Mouse (Mus musculus) liver, embryonic 13.5 days (tissue): ENCODE data around the gene Tenm2. TPM values are rescaled to one million over a fixed set of nuclear protein-coding genes. Genes with fewer than 3 reads are reported as not detected.

Source experiments
- ATAC-seq: fragments of 200-750 bp; cut with Nextera tagmentation; 2 replicates; pipeline ENCODE4 v1.8.0; 2017; ENCODE audit warnings: low read depth, mild to moderate bottlenecking, moderate number of reproducible peaks, moderate library complexity
- DNase-seq: peaks from one replicate; pipeline ENCODE4 v3.0.0; 2022
- H3K27ac ChIP-seq: fragments of 300-500 bp; sonication (generic); 2 replicates; pipeline ENCODE4 v1.5.1; 2015; ENCODE audit warnings: moderate library complexity, mild to moderate bottlenecking, inconsistent platforms
- H3K27me3 ChIP-seq: fragments of 300-500 bp; sonication (generic); 2 replicates; pipeline ENCODE4 v1.6.1; 2015; ENCODE audit warnings: mild to moderate bottlenecking, inconsistent platforms
- H3K36me3 ChIP-seq: fragments of 300-500 bp; sonication (generic); 2 replicates; pipeline ENCODE4 v1.6.1; 2015; ENCODE audit warnings: mild to moderate bottlenecking, inconsistent platforms
- H3K4me1 ChIP-seq: fragments of 300-500 bp; sonication (generic); replicated peaks from 2 replicates; pipeline ENCODE4 v1.6.1; 2015; ENCODE audit warnings: inconsistent platforms
- H3K4me2 ChIP-seq: fragments of 300-500 bp; sonication (generic); 2 replicates; pipeline ENCODE4 v1.6.1; 2015; ENCODE audit warnings: inconsistent platforms, mild to moderate bottlenecking, moderate library complexity
- H3K4me3 ChIP-seq: fragments of 300-500 bp; sonication (generic); replicated peaks from 2 replicates; pipeline ENCODE4 v1.5.1; 2015; ENCODE audit warnings: mild to moderate bottlenecking, inconsistent platforms
- H3K9ac ChIP-seq: fragments of 300-500 bp; sonication (generic); 2 replicates; pipeline ENCODE4 v1.6.1; 2015; ENCODE audit warnings: mild to moderate bottlenecking, inconsistent platforms
- H3K9me3 ChIP-seq: fragments of 300-500 bp; sonication (generic); replicated peaks from 2 replicates; pipeline ENCODE4 v1.6.1; 2016; ENCODE audit warnings: inconsistent platforms
- WGBS: fragments of 180-500 bp; shearing (Covaris S2); methylation state at CpG from one replicate; pipeline ENCODE4 v1.1.7; 2015; ENCODE audit not compliant: insufficient replicate concordance; 5-methylcytosine and 5-hydroxymethylcytosine counted together
- polyA plus RNA-seq: library from polyadenylated mRNA; unstranded; fragments of >200 nt; fragmentation: Nextera tagmentation; extraction: Ambion mirVana; gene quantifications from 2 replicates; pipeline ENCODE4 v1.2.1, GENCODE M21; 2015

The Tenm2 gene
- polyA plus RNA-seq, 1 experiment from 2014 or later, result 0.06 TPM

GRCm38 (mm10) chr11:36560785-36561548 is 674.8 kb downstream of the Tenm2 start:
- Histone ChIP-seq H3K27ac (no peak overlapping the region), H3K4me3 (no peak overlapping the region), H3K4me2 (no peak overlapping the region), H3K4me1 (no peaks in the 10 kb centered on the region), H3K36me3 (no peaks in the 10 kb centered on the region), H3K27me3 (no peaks in the 10 kb centered on the region), H3K9me3 (no peaks in the 10 kb centered on the region), H3K9ac (no peak overlapping the region)
- WGBS, result 59% methylated on average over 7 of the region's 7 CpGs
- ATAC-seq (no peak), DNase-seq (no peak)

- no peak overlapping the region for H3K27ac ChIP-seq
- H3K4me2 ChIP-seq, result no peak overlapping the region
- ATAC-seq (no peak), DNase-seq (no peak)
- no peak overlapping the region for H3K9ac ChIP-seq
- WGBS, result 71% methylated on average over 6 of the region's 6 CpGs
- H3K36me3 ChIP-seq, result no peaks in the 10 kb centered on the region
- H3K4me3 ChIP-seq, result no peak overlapping the region
- H3K27me3 ChIP-seq, result no peaks in the 10 kb centered on the region
- H3K9me3 ChIP-seq, result no peaks in the 10 kb centered on the region
- no peaks in the 10 kb centered on the region for H3K4me1 ChIP-seq
Observed at GRCm38 (mm10) chr11:36557316-36557715, 678.4 kb downstream of the Tenm2 start.

GRCm38 (mm10) chr11:36553286-36553685 is 682.5 kb downstream of the Tenm2 start:
- Histone ChIP-seq H3K9me3 (no peaks in the 10 kb centered on the region), H3K36me3 (no peaks in the 10 kb centered on the region), H3K27ac (no peak overlapping the region), H3K4me3 (no peak overlapping the region), H3K4me1 (no peaks in the 10 kb centered on the region), H3K27me3 (no peaks in the 10 kb centered on the region), H3K4me2 (no peak overlapping the region), H3K9ac (no peak overlapping the region)
- 57% methylated on average over 5 of the region's 5 CpGs for WGBS
- DNase-seq (no peak), ATAC-seq (no peak)

- no peak for DNase-seq
- Histone ChIP-seq H3K9ac (no peak overlapping the region), H3K36me3 (no peaks in the 10 kb centered on the region), H3K4me1 (no peaks in the 10 kb centered on the region), H3K27ac (no peak overlapping the region), H3K27me3 (no peaks in the 10 kb centered on the region), H3K4me3 (no peak overlapping the region), H3K4me2 (no peak overlapping the region), H3K9me3 (no peaks in the 10 kb centered on the region)
- 68% methylated on average over 4 of the region's 4 CpGs for WGBS
- ATAC-seq, result no peak
Observed at GRCm38 (mm10) chr11:36550649-36551048, 685.1 kb downstream of the Tenm2 start.

GRCm38 (mm10) chr11:36549398-36550139 is 686.2 kb downstream of the Tenm2 start:
- 63% methylated on average over 11 of the region's 11 CpGs for WGBS

GRCm38 (mm10) chr11:36548139-36548538 is 687.6 kb downstream of the Tenm2 start:
- Histone ChIP-seq H3K4me1 (no peaks in the 10 kb centered on the region), H3K27me3 (no peaks in the 10 kb centered on the region), H3K36me3 (no peaks in the 10 kb centered on the region), H3K4me2 (no peak overlapping the region), H3K27ac (no peak overlapping the region), H3K4me3 (no peak overlapping the region), H3K9ac (no peak overlapping the region), H3K9me3 (no peaks in the 10 kb centered on the region)
- DNase-seq (no peak), ATAC-seq (no peak)
- 53% methylated on average over 4 of the region's 4 CpGs for WGBS

More at GRCm38 (mm10) chr11:36549398-36550139, 686.2 kb downstream of the Tenm2 start:
- Histone ChIP-seq H3K9ac (no peak overlapping the region), H3K4me2 (no peak overlapping the region), H3K4me1 (no peaks in the 10 kb centered on the region), H3K27ac (no peak overlapping the region), H3K9me3 (no peaks in the 10 kb centered on the region), H3K27me3 (no peaks in the 10 kb centered on the region), H3K4me3 (no peak overlapping the region), H3K36me3 (no peaks in the 10 kb centered on the region)
- no peak for ATAC-seq
- DNase-seq, result no peak

- H3K27me3 ChIP-seq, result no peaks in the 10 kb centered on the region
- H3K4me3 ChIP-seq, result no peak overlapping the region
- H3K4me2 ChIP-seq, result no peak overlapping the region
- no peak overlapping the region for H3K9ac ChIP-seq
- 62% methylated on average over 4 of the region's 4 CpGs for WGBS
- no peak overlapping the region for H3K27ac ChIP-seq
- no peaks in the 10 kb centered on the region for H3K4me1 ChIP-seq
- ATAC-seq, result no peak
- no peaks in the 10 kb centered on the region for H3K9me3 ChIP-seq
- H3K36me3 ChIP-seq, result no peaks in the 10 kb centered on the region
- no peak for DNase-seq
Observed at GRCm38 (mm10) chr11:36538144-36538543, 697.6 kb downstream of the Tenm2 start.

- WGBS, result 80% methylated on average over 9 of the region's 9 CpGs
- Histone ChIP-seq H3K27ac (no peak overlapping the region), H3K9me3 (no peaks in the 10 kb centered on the region), H3K4me1 (no peaks in the 10 kb centered on the region), H3K9ac (no peak overlapping the region), H3K4me3 (no peak overlapping the region), H3K4me2 (no peak overlapping the region), H3K36me3 (no peaks in the 10 kb centered on the region), H3K27me3 (no peaks in the 10 kb centered on the region)
- no peak for ATAC-seq
- DNase-seq, result no peak
Observed at GRCm38 (mm10) chr11:36537573-36538133, 698.1 kb downstream of the Tenm2 start.

- H3K4me3 ChIP-seq, result no peak overlapping the region
- ATAC-seq, result no peak
- H3K9ac ChIP-seq, result no peak overlapping the region
- no peak overlapping the region for H3K4me2 ChIP-seq
- no peaks in the 10 kb centered on the region for H3K27me3 ChIP-seq
- no peak overlapping the region for H3K27ac ChIP-seq
- DNase-seq, result no peak
- H3K9me3 ChIP-seq, result no peaks in the 10 kb centered on the region
- H3K36me3 ChIP-seq, result no peaks in the 10 kb centered on the region
- 54% methylated on average over 3 of the region's 3 CpGs for WGBS
- H3K4me1 ChIP-seq, result no peaks in the 10 kb centered on the region
Observed at GRCm38 (mm10) chr11:36535591-36535990, 700.2 kb downstream of the Tenm2 start.

- Histone ChIP-seq H3K4me2 (no peak overlapping the region), H3K4me3 (no peak overlapping the region), H3K9ac (no peak overlapping the region), H3K27ac (no peak overlapping the region), H3K36me3 (no peaks in the 10 kb centered on the region), H3K27me3 (no peaks in the 10 kb centered on the region), H3K4me1 (no peaks in the 10 kb centered on the region), H3K9me3 (no peaks in the 10 kb centered on the region)
- no peak for DNase-seq
- no peak for ATAC-seq
- 32% methylated on average over 4 of the region's 4 CpGs for WGBS
Observed at GRCm38 (mm10) chr11:36531614-36532013, 704.1 kb downstream of the Tenm2 start.

- Histone ChIP-seq H3K9ac (no peak overlapping the region), H3K9me3 (no peaks in the 10 kb centered on the region), H3K4me1 (no peaks in the 10 kb centered on the region), H3K27me3 (no peaks in the 10 kb centered on the region), H3K27ac (no peak overlapping the region), H3K36me3 (no peaks in the 10 kb centered on the region), H3K4me3 (no peak overlapping the region), H3K4me2 (no peak overlapping the region)
- DNase-seq (no peak), ATAC-seq (no peak)
- 44% methylated on average over 4 of the region's 4 CpGs for WGBS
Observed at GRCm38 (mm10) chr11:36527509-36527908, 708.3 kb downstream of the Tenm2 start.
